Mouse (Mus musculus): ENCODE results near the gene Gm4353.

Gene Gm4353

GRCm38 (mm10) chr7:116040470-116041019 lies 43.9 kb downstream of the Gm4353 start:
- in situ Hi-C loops (cut with MboI, MseI) = loop anchor here in 1 of 2 experiments (25.0 kb wide), 2 partner anchors 678 to 1728 kb away; no protein-coding TSS in a partner anchor

- in situ Hi-C loops (cut with MboI, MseI) = loop anchor here (5.0 to 25.0 kb wide), 4 partner anchors 545 to 1728 kb away; no protein-coding TSS in a partner anchor
Measured at GRCm38 (mm10) chr7:116039538-116040466, 44.6 kb downstream of the Gm4353 start.

- in situ Hi-C loops (cut with MboI, MseI) = loop anchor here (5.0 to 25.0 kb wide), 4 partner anchors 544 to 1727 kb away; no protein-coding TSS in a partner anchor
Measured at GRCm38 (mm10) chr7:116039196-116039537, 45.3 kb downstream of the Gm4353 start, which contains the start of gene 1110004F10Rik. TSS of gene 1110004F10Rik (plus strand) at chr7:116039397.

GRCm38 (mm10) chr7:116038511-116038910 lies 45.9 kb downstream of the Gm4353 start, which contains the start of gene Sox6:
TSS of gene Sox6 (minus strand) at chr7:116038796.
- in situ Hi-C loops (cut with MboI, MseI) = loop anchor here (5.0 to 25.0 kb wide), 4 partner anchors 544 to 1726 kb away; no protein-coding TSS in a partner anchor

- in situ Hi-C loops (cut with MboI, MseI) = loop anchor here (5.0 to 25.0 kb wide), 4 partner anchors 543 to 1726 kb away; no protein-coding TSS in a partner anchor
Measured at GRCm38 (mm10) chr7:116038024-116038423, 46.4 kb downstream of the Gm4353 start.

GRCm38 (mm10) chr7:116036591-116037555 lies 47.6 kb downstream of the Gm4353 start:
- in situ Hi-C loops (cut with MboI, MseI) = loop anchor here (5.0 to 25.0 kb wide), 4 partner anchors 542 to 1725 kb away; no protein-coding TSS in a partner anchor

- in situ Hi-C loops (cut with MboI, MseI) = loop anchor here (5.0 to 25.0 kb wide), 4 partner anchors 541 to 1723 kb away; no protein-coding TSS in a partner anchor
Measured at GRCm38 (mm10) chr7:116035504-116035903, 48.9 kb downstream of the Gm4353 start.

GRCm38 (mm10) chr7:116034282-116034758 lies 50.1 kb downstream of the Gm4353 start:
- in situ Hi-C loops (cut with MboI, MseI) = loop anchor here (5.0 to 25.0 kb wide), 4 partner anchors 540 to 1722 kb away; no protein-coding TSS in a partner anchor

GRCm38 (mm10) chr7:116033371-116034241 lies 50.8 kb downstream of the Gm4353 start:
- in situ Hi-C loops (cut with MboI, MseI) = loop anchor here (5.0 to 25.0 kb wide), 4 partner anchors 539 to 1721 kb away; no protein-coding TSS in a partner anchor
